Mouse (Mus musculus) ES-E14 (cell line): Measurements from ENCODE around the gene Asb4.

ENCODE experiments used
- CHD2 ChIP-seq: IDR thresholded peaks from 2 replicates; pipeline ENCODE4 v1.6.1; 2014; ENCODE audit warnings: mild to moderate bottlenecking, low read depth, low read length, inconsistent platforms
- MAFK ChIP-seq: IDR thresholded peaks from 2 replicates; pipeline ENCODE4 v1.6.1; 2014; ENCODE audit warnings: mild to moderate bottlenecking, low read depth, low read length, inconsistent platforms; ENCODE audit not compliant: insufficient read depth
- ZC3H11A ChIP-seq: IDR thresholded peaks from 2 replicates; pipeline ENCODE4 v1.6.1; 2012; ENCODE audit warnings: low read depth, mild to moderate bottlenecking, inconsistent platforms, low read length, borderline replicate concordance
- ZNF384 ChIP-seq: IDR thresholded peaks from 2 replicates; pipeline ENCODE4 v1.6.1; 2012; ENCODE audit warnings: low read depth, low read length, inconsistent platforms

DNA sequence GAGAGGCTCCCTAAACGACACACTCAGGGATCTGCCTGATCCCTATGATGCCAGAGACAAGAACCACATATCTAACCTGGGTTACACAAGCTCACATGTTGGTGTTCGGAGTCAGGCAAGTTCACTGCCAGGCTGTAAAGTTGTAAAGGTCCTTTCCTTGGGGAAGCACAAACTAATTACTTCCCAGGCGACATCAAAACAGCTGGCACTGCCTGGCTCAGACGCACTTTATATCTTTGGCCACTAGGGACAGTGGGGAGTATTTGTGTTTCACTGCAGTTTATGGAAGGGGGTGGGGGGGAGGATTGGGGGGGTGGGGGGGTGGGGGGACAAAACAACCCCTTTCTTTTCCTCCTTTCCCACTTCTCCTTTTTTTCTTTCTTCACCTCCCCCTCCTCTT is 54.6 kb downstream of the Asb4 start:
- TF ChIP-seq MAFK (no peak), CHD2 (no peak), ZC3H11A (no peak), ZNF384 (no peak)
